Mouse (Mus musculus): ENCODE measurements around the gene Fmo9. TPM values are rescaled to one million over a fixed set of nuclear protein-coding genes. Genes with fewer than 3 reads are reported as not detected.

Fmo9 gene
- not detected in 2 replicates for polyA plus RNA-seq (2014; fragmentation: Nextera tagmentation; extraction: Ambion mirVana)

DNA sequence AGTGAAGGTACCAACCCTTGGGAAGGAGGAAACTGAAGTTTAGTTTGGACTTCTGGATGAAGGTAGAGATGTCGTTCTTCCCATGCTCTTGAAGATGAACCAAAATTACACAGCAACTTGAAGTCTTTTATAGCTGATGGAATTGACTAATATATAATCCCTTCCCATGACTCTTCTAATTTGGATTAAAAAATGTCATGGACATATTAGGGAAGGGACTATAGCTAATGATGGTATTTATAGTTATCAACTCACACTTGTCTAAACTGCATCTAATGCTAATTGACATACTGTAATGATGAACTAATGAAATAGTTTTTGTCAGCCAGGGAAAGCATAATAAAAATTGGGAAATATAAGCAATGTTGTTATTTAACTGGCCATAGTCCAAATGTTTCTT lies at the start of gene Fmo9:
Fmo9 (minus strand) TSS at position 101 of the 400 bp plus-strand sequence.
- no peaks in the 10 kb centered on the region for H3K9me3 ChIP-seq (ENCODE audit: control insufficient read depth, low read length)
- 91% methylated on average over 1 of the region's 1 CpGs for WGBS
- DNase-seq (ENCODE audit: low spot score) (no peak), ATAC-seq (replicated peaks; ENCODE audit: low FRiP score, low TSS enrichment, low read depth) (no peak)
- no peak within 1 kb of the TSS for H3K27ac ChIP-seq (ENCODE audit: low read depth)
- H3K4me3 ChIP-seq (ENCODE audit: low read depth, low read length) = no peak within 1 kb of the TSS
- H3K36me3 ChIP-seq (ENCODE audit: control insufficient read depth, insufficient read depth, low read length) = no peaks in the 10 kb centered on the region
- H3K27me3 ChIP-seq (replicated peaks; ENCODE audit: control insufficient read depth, insufficient read depth, low read length) = no peaks in the 10 kb centered on the region
- no peak within 1 kb of the TSS for H3K4me2 ChIP-seq (ENCODE audit: low read length)
- no peaks in the 10 kb centered on the region for H3K4me1 ChIP-seq (replicated peaks; ENCODE audit: control insufficient read depth, insufficient read depth, low read length)
- no peak within 1 kb of the TSS for H3K9ac ChIP-seq (ENCODE audit: low read length)

DNA sequence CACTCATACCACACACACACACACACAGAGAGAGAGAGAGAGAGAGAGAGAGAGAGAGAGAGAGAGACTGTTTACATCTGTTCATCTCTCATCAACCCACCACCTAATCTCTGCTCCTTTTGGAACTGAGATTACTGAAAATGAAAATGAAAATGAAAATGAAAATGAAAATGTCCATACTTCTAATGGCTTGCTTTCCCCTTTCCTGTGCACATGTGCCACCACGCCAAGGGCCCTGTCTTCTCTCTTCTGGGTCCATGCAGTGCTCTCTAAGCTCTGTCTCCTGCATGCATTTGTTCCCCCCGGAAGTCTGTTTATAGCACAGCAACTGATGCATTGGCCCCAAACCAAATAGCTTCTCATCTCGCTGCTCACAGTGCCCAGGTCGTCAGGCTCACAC lies 49.2 kb upstream of the Fmo9 start:
- DNase-seq (ENCODE audit: low spot score) (no peak), ATAC-seq (replicated peaks; ENCODE audit: low FRiP score, low TSS enrichment, low read depth) (no peak)
- Histone ChIP-seq H3K4me3 (ENCODE audit: low read depth, low read length) (no peak overlapping the region), H3K9ac (ENCODE audit: low read length) (no peak overlapping the region), H3K36me3 (ENCODE audit: control insufficient read depth, insufficient read depth, low read length) (no peaks in the 10 kb centered on the region), H3K4me1 (replicated peaks; ENCODE audit: control insufficient read depth, insufficient read depth, low read length) (no peaks in the 10 kb centered on the region), H3K27ac (ENCODE audit: low read depth) (no peak overlapping the region), H3K27me3 (replicated peaks; ENCODE audit: control insufficient read depth, insufficient read depth, low read length) (no peaks in the 10 kb centered on the region), H3K4me2 (ENCODE audit: low read length) (no peak overlapping the region), H3K9me3 (ENCODE audit: control insufficient read depth, low read length) (no peaks in the 10 kb centered on the region)
- 46% methylated on average over 4 of the region's 4 CpGs for WGBS

- Histone ChIP-seq H3K36me3 (ENCODE audit: control insufficient read depth, insufficient read depth, low read length) (no peaks in the 10 kb centered on the region), H3K4me2 (ENCODE audit: low read length) (no peak overlapping the region), H3K4me3 (ENCODE audit: low read depth, low read length) (no peak overlapping the region), H3K27me3 (replicated peaks; ENCODE audit: control insufficient read depth, insufficient read depth, low read length) (no peaks in the 10 kb centered on the region), H3K9ac (ENCODE audit: low read length) (no peak overlapping the region), H3K27ac (ENCODE audit: low read depth) (no peak overlapping the region), H3K4me1 (replicated peaks; ENCODE audit: control insufficient read depth, insufficient read depth, low read length) (no peaks in the 10 kb centered on the region), H3K9me3 (ENCODE audit: control insufficient read depth, low read length) (no peaks in the 10 kb centered on the region)
- DNase-seq (ENCODE audit: low spot score) (no peak), ATAC-seq (replicated peaks; ENCODE audit: low FRiP score, low TSS enrichment, low read depth) (no peak)
- 66% methylated on average over 2 of the region's 2 CpGs for WGBS
These were observed 48.6 kb upstream of the Fmo9 start for GRCm38 (mm10) chr1:166730215-166730614.

DNA sequence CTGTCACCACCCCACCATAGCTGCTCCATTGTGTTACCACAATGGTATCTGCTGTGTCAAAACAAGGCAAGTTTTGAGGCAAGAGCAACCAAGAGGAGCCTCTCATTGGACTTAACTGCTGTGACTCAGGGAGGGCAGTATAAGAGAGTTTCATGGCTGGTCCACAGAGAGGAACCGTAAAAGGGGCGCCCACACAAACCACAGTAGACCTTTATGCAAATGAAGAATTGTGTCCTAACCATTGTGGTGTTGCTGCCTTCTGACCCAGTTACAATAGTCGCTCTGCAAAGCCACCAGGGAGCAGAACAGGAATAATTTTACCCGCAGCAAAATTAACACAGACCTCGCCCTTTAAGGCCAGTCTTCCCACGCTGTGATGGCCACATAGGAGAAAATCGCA lies 29.2 kb upstream of the Fmo9 start:
- 89% methylated on average over 7 of the region's 7 CpGs for WGBS
- ATAC-seq (replicated peaks; ENCODE audit: low FRiP score, low TSS enrichment, low read depth) = no peak
- H3K4me3 ChIP-seq (ENCODE audit: low read depth, low read length) = no peak overlapping the region
- H3K36me3 ChIP-seq (ENCODE audit: control insufficient read depth, insufficient read depth, low read length) = no peaks in the 10 kb centered on the region
- no peaks in the 10 kb centered on the region for H3K9me3 ChIP-seq (ENCODE audit: control insufficient read depth, low read length)
- H3K9ac ChIP-seq (ENCODE audit: low read length) = no peak overlapping the region
- no peak overlapping the region for H3K27ac ChIP-seq (ENCODE audit: low read depth)
- H3K4me2 ChIP-seq (ENCODE audit: low read length) = no peak overlapping the region
- no peaks in the 10 kb centered on the region for H3K4me1 ChIP-seq (replicated peaks; ENCODE audit: control insufficient read depth, insufficient read depth, low read length)
- H3K27me3 ChIP-seq (replicated peaks; ENCODE audit: control insufficient read depth, insufficient read depth, low read length) = no peaks in the 10 kb centered on the region
- no peak for DNase-seq (ENCODE audit: low spot score)

- no peak overlapping the region for H3K4me2 ChIP-seq (ENCODE audit: low read length)
- H3K9ac ChIP-seq (ENCODE audit: low read length) = no peak overlapping the region
- 68% methylated on average over 10 of the region's 10 CpGs for WGBS
- no peaks in the 10 kb centered on the region for H3K27me3 ChIP-seq (replicated peaks; ENCODE audit: control insufficient read depth, insufficient read depth, low read length)
- ATAC-seq (replicated peaks; ENCODE audit: low FRiP score, low TSS enrichment, low read depth) (no peak), DNase-seq (ENCODE audit: low spot score) (no peak)
- no peaks in the 10 kb centered on the region for H3K9me3 ChIP-seq (ENCODE audit: control insufficient read depth, low read length)
- H3K36me3 ChIP-seq (ENCODE audit: control insufficient read depth, insufficient read depth, low read length) = no peaks in the 10 kb centered on the region
- no peak overlapping the region for H3K4me3 ChIP-seq (ENCODE audit: low read depth, low read length)
- no peaks in the 10 kb centered on the region for H3K4me1 ChIP-seq (replicated peaks; ENCODE audit: control insufficient read depth, insufficient read depth, low read length)
- H3K27ac ChIP-seq (ENCODE audit: low read depth) = no peak overlapping the region
These were observed 20.7 kb upstream of the Fmo9 start for GRCm38 (mm10) chr1:166702270-166702912.

DNA sequence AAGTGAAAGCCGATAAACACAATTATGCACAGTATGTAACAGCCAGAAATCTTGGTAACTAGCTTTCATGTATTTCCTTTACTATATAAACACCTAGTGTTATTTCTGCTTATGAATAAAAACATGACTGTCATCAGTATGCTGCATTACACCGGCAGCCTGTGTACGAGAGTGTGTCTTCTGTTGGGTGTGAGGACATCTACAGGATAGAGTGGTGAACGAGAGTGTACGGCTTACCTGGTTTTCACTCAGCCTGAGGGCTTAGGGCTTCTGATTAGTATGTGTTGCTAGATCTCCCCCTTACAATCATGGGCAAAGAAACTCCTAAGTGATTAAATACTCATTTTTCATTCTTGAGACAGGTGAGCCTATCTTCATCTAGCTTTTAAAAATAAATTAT lies 12.4 kb downstream of the Fmo9 start:
- ATAC-seq (replicated peaks; ENCODE audit: low FRiP score, low TSS enrichment, low read depth) (no peak), DNase-seq (ENCODE audit: low spot score) (no peak)
- H3K27me3 ChIP-seq (replicated peaks; ENCODE audit: control insufficient read depth, insufficient read depth, low read length) = no peaks in the 10 kb centered on the region
- no peaks in the 10 kb centered on the region for H3K4me1 ChIP-seq (replicated peaks; ENCODE audit: control insufficient read depth, insufficient read depth, low read length)
- no peaks in the 10 kb centered on the region for H3K36me3 ChIP-seq (ENCODE audit: control insufficient read depth, insufficient read depth, low read length)
- no peaks in the 10 kb centered on the region for H3K9me3 ChIP-seq (ENCODE audit: control insufficient read depth, low read length)
- H3K4me3 ChIP-seq (ENCODE audit: low read depth, low read length) = no peak overlapping the region
- no peak overlapping the region for H3K9ac ChIP-seq (ENCODE audit: low read length)
- WGBS = 93% methylated on average over 5 of the region's 5 CpGs
- no peak overlapping the region for H3K27ac ChIP-seq (ENCODE audit: low read depth)
- H3K4me2 ChIP-seq (ENCODE audit: low read length) = no peak overlapping the region

- Histone ChIP-seq H3K27me3 (replicated peaks; ENCODE audit: control insufficient read depth, insufficient read depth, low read length) (no peaks in the 10 kb centered on the region), H3K9me3 (ENCODE audit: control insufficient read depth, low read length) (no peaks in the 10 kb centered on the region), H3K4me1 (replicated peaks; ENCODE audit: control insufficient read depth, insufficient read depth, low read length) (no peaks in the 10 kb centered on the region), H3K9ac (ENCODE audit: low read length) (no peak overlapping the region), H3K4me3 (ENCODE audit: low read depth, low read length) (no peak overlapping the region), H3K4me2 (ENCODE audit: low read length) (no peak overlapping the region), H3K27ac (ENCODE audit: low read depth) (no peak overlapping the region), H3K36me3 (ENCODE audit: control insufficient read depth, insufficient read depth, low read length) (no peaks in the 10 kb centered on the region)
- DNase-seq (ENCODE audit: low spot score) = no peak
- ATAC-seq (replicated peaks; ENCODE audit: low FRiP score, low TSS enrichment, low read depth) = no peak
- WGBS = 87% methylated on average over 8 of the region's 8 CpGs
These were observed 20.8 kb downstream of the Fmo9 start for GRCm38 (mm10) chr1:166660800-166661199.

- H3K4me2 ChIP-seq (ENCODE audit: low read length) = no peak within 1 kb of the TSS
- H3K9ac ChIP-seq (ENCODE audit: low read length) = no peak within 1 kb of the TSS
- 91% methylated on average over 2 of the region's 2 CpGs for WGBS
- no peak within 1 kb of the TSS for H3K27ac ChIP-seq (ENCODE audit: low read depth)
- DNase-seq (ENCODE audit: low spot score) = no peak
- no peak within 1 kb of the TSS for H3K4me3 ChIP-seq (ENCODE audit: low read depth, low read length)
- no peaks in the 10 kb centered on the region for H3K27me3 ChIP-seq (replicated peaks; ENCODE audit: control insufficient read depth, insufficient read depth, low read length)
- H3K36me3 ChIP-seq (ENCODE audit: control insufficient read depth, insufficient read depth, low read length) = no peaks in the 10 kb centered on the region
- H3K4me1 ChIP-seq (replicated peaks; ENCODE audit: control insufficient read depth, insufficient read depth, low read length) = no peaks in the 10 kb centered on the region
- H3K9me3 ChIP-seq (ENCODE audit: control insufficient read depth, low read length) = no peaks in the 10 kb centered on the region
- no peak for ATAC-seq (replicated peaks; ENCODE audit: low FRiP score, low TSS enrichment, low read depth)
These were observed 34.1 kb downstream of the Fmo9 start, which contains the start of gene Gm4847 for GRCm38 (mm10) chr1:166647593-166647992. TSS of gene Gm4847 (minus strand) at chr1:166647693.
